Mouse (Mus musculus): ENCODE data around the gene Greb1.

DNA sequence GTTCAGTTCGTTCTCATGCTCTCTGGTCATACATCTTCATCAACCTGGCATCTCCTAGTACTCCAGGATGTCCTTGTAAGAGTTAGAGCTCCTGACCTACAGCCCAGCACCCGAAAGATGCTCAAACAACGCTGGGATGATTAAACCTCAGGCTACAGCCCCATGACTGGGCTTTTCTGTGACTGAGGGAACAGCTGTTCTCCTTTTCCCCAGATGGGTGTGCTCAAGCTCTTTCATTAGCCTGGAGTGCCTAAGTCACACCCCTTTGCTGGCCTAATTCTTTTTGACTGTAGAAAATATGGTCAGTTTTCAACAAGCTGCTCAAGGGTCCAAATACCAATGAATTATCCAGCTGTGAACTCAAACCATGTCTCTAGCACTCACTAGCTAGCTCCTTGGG is 7.4 kb upstream of the Greb1 start:
- TF ChIP-seq TAL1 (IDR thresholded peaks at IDR 0.05; ENCODE audit: low read length) (no peak), GATA1 (IDR thresholded peaks at IDR 0.05; ENCODE audit: low read length) (no peak)
